In the genomic region with DNA sequence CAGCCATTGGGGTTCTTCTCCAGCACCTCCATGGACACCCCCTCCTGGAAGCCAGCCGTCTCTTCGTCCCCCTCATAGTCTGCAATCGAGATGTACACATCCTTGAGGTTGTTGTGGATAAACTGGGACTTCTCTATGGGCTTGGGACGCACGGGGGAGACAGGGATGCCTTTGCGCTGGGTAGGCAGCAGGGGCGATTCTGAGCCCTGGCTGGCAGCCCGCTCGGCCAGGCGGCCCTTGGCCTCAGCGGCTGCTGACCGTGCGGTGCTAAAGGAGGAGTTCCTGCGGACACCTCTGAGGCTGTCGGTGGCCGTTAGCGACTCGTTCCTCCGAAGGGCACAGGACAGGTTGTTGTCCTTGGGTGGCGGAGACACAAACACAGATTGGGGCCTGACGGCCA, we compare ENCODE assay signal across 21 mouse cellular contexts.
A peak's percentile ranks its signal among the peaks of the same experiment; 100 is the strongest.
DNase-seq lines count a peak whose midpoint lies in the region; ATAC-seq and TF ChIP-seq lines count a peak whose summit lies in the region.
"Had no signal": no experiment of that assay in that cellular context is flagged by ENCODE, and none has a peak within 500 bp of the region (broad histone marks: within the 10 kb centered on the region; RNA-seq: fewer than 3 reads in every experiment).

No protein-coding gene starts in this region.

- H3K36me3 ChIP-seq in E14TG2a.4 (ENCODE audit: insufficient read depth, low read length) = peaks cover 48% of the 10 kb centered on the region
- peaks cover 12% of the 10 kb centered on the region; the same call in 1 of the 2 replicates for H3K36me3 ChIP-seq in ES-E14 (ENCODE audit: control insufficient read depth, insufficient read depth, low read length, poor library complexity, severe bottlenecking)
- H3K36me3 ChIP-seq: G1E had no signal

- no peak for TF ChIP-seq CTCF in E14TG2a.4 (conservative IDR thresholded peaks at IDR 0.05; ENCODE audit: low read length)

- H3K9me3 ChIP-seq in E14TG2a.4 (ENCODE audit: low read length) = no peaks in the 10 kb centered on the region
- no peaks in the 10 kb centered on the region for H3K9me3 ChIP-seq in ES-E14 (ENCODE audit: control insufficient read depth, insufficient read depth, low read depth, low read length)
- H3K9me3 ChIP-seq: embryonic facial prominence, embryonic 10.5 days; embryonic facial prominence, embryonic 12.5 days; forebrain, embryonic 13.5 days; forebrain, embryonic 15.5 days; G1E had no signal

- peak; percentile 45 to 59 for DNase-seq in cerebellum, adult 18-20 months
- peak; percentile 69 to 70 for DNase-seq in cerebellum, postnatal 14 days
- DNase-seq in cerebellum, postnatal 4 days (ENCODE audit: low spot score in 2 of 2) = no peak
- no peak for DNase-seq in ES-E14 (ENCODE audit: low read depth, low spot score)
- DNase-seq in lung, postnatal 4 days = no peak
- DNase-seq: adrenal gland, adult 8-10 months; adrenal gland, postnatal 14 days; adrenal gland, postnatal 36 days; B cell, adult 2 months; cerebellum, adult 11 months; cerebellum, adult 9-10 months; forebrain, postnatal 0 days had no signal

- in situ Hi-C loops in ES-E14 (cut with MboI; ENCODE audit: low sequenced_read_pairs in 2 of 2, unreplicated experiment in 2 of 2) = loop anchor here in 1 of 2 experiments (5.0 kb wide), 2 partner anchors 70 to 235 kb away; no protein-coding TSS in a partner anchor

- peaks cover 5% of the 10 kb centered on the region; the same call in 1 of the 2 replicates for H3K27me3 ChIP-seq in E14TG2a.4 (ENCODE audit: insufficient read depth, low read length)
- H3K27me3 ChIP-seq: embryonic facial prominence, embryonic 12.5 days; forebrain, embryonic 13.5 days; forebrain, embryonic 15.5 days; Patski had no signal

- ATAC-seq in cerebellum, adult (ENCODE audit: insufficient number of reproducible peaks, low FRiP score, low TSS enrichment) = no peak
- ATAC-seq: activated CD4-positive, CD25-positive, alpha-beta regulatory T cell, adult 4 months; forebrain, embryonic 13.5 days; forebrain, embryonic 15.5 days; forebrain, postnatal 0 days; Patski had no signal

- no peak overlapping the region for H3K27ac ChIP-seq in ES-E14 (ENCODE audit: insufficient read depth, low read depth, low read length, poor library complexity, severe bottlenecking)
- H3K27ac ChIP-seq: embryonic facial prominence, embryonic 10.5 days; embryonic facial prominence, embryonic 12.5 days; forebrain, embryonic 13.5 days; forebrain, embryonic 15.5 days had no signal

- H3K4me1 ChIP-seq in E14TG2a.4 (replicated peaks; ENCODE audit: low read depth, low read length) (peaks cover 34% of the 10 kb centered on the region), ES-E14 (ENCODE audit: control insufficient read depth in 2 of 2, insufficient read depth in 2 of 2, low read length in 2 of 2, poor library complexity in 1 of 2) (peaks cover 0 to 4% of the 10 kb centered on the region in 2 experiments; a peak in 1 of 4 replicates)
- H3K4me1 ChIP-seq: embryonic facial prominence, embryonic 12.5 days; forebrain, embryonic 13.5 days; forebrain, embryonic 15.5 days had no signal

- peak overlapping the region; percentile 11; the same call in 1 of the 2 replicates for H3K9ac ChIP-seq in ES-E14 (ENCODE audit: insufficient read depth, low read depth, low read length, poor library complexity, severe bottlenecking)
- H3K9ac ChIP-seq: embryonic facial prominence, embryonic 12.5 days; forebrain, embryonic 13.5 days; forebrain, embryonic 15.5 days; forebrain, postnatal 0 days had no signal

- H3K4me3 ChIP-seq in E14TG2a.4 (replicated peaks; ENCODE audit: low read length) (peak overlapping the region; percentile 73), ES-E14 (ENCODE audit: insufficient read depth in 1 of 2, low read depth in 1 of 2, low read length in 2 of 2, poor library complexity in 1 of 2, severe bottlenecking in 1 of 2) (peak overlapping the region; percentile 51 to 59)
- H3K4me3 ChIP-seq: embryonic facial prominence, embryonic 10.5 days; embryonic facial prominence, embryonic 12.5 days; forebrain, embryonic 13.5 days; forebrain, embryonic 15.5 days had no signal

TF ChIP-seq in ES-E14, 5 proteins besides CTCF, POLR2A, EP300 and RAD21:
- TF ChIP-seq MAFK (IDR thresholded peaks at IDR 0.05; ENCODE audit: insufficient read depth, low read depth, low read length) = no peak
- no peak for TF ChIP-seq CHD2 (IDR thresholded peaks at IDR 0.05; ENCODE audit: low read depth, low read length)
- no peak for TF ChIP-seq ZC3H11A (IDR thresholded peaks at IDR 0.05; ENCODE audit: borderline replicate concordance, low read depth, low read length)
- no peak for TF ChIP-seq HCFC1 (IDR thresholded peaks at IDR 0.05; ENCODE audit: borderline replicate concordance, insufficient read depth, low read length)
- TF ChIP-seq ZNF384 (IDR thresholded peaks at IDR 0.05; ENCODE audit: low read depth, low read length) = no peak

Comparison
In these comparisons a context has a peak if more than half of its experiments do, and no peak if none do; other contexts are left out.
1. DNase-seq: peak in cerebellum, adult 18-20 months (2 of 2) and cerebellum, postnatal 14 days (2 of 2); none in cerebellum, postnatal 4 days (0 of 2), ES-E14 (single experiment) and lung, postnatal 4 days (0 of 2).